Mouse (Mus musculus) liver, adult 2 months (tissue): ENCODE data around the gene Smoc1. TPM values are rescaled to one million over a fixed set of nuclear protein-coding genes. Genes with fewer than 3 reads are reported as not detected.

Experiments used
- DNase-seq: peaks from one replicate; pipeline ENCODE4 v3.0.0-alpha.2; 2011; ENCODE audit warnings: low read depth, low spot score; ENCODE audit errors: extremely low read depth
- H3K27ac ChIP-seq: fragments of 200-500 bp; replicated peaks from 2 replicates; pipeline ENCODE4 v1.5.1; 2012; ENCODE audit warnings: low read depth, mild to moderate bottlenecking, control low read depth, inconsistent platforms, low read length; ENCODE audit not compliant: insufficient read depth
- H3K27me3 ChIP-seq: fragments of 200-500 bp; 2 replicates; pipeline ENCODE4 v1.6.1; 2012; ENCODE audit warnings: mild to moderate bottlenecking, moderate library complexity, low read length, inconsistent platforms; ENCODE audit not compliant: control insufficient read depth, insufficient read depth
- H3K36me3 ChIP-seq: fragments of 200-500 bp; 2 replicates; pipeline ENCODE4 v1.6.1; 2012; ENCODE audit warnings: low read length, inconsistent platforms; ENCODE audit not compliant: control insufficient read depth, insufficient read depth
- H3K4me1 ChIP-seq: fragments of 200-500 bp; 2 replicates; pipeline ENCODE4 v1.6.1; 2011; ENCODE audit warnings: low read length; ENCODE audit not compliant: control insufficient read depth, insufficient read depth
- H3K4me3 ChIP-seq: fragments of 200-500 bp; 2 replicates; pipeline ENCODE4 v1.5.1; 2011; ENCODE audit warnings: low read depth, mild to moderate bottlenecking, control low read depth, low read length, moderate library complexity; ENCODE audit not compliant: insufficient read depth
- H3K79me2 ChIP-seq: fragments of 200-500 bp; 2 replicates; pipeline ENCODE4 v1.6.1; 2012; ENCODE audit warnings: inconsistent platforms, mild to moderate bottlenecking, low read length, moderate library complexity; ENCODE audit not compliant: control insufficient read depth, insufficient read depth
- H3K9ac ChIP-seq: fragments of 200-500 bp; 2 replicates; pipeline ENCODE4 v1.6.1; 2012; ENCODE audit warnings: low read depth, mild to moderate bottlenecking, control low read depth, inconsistent platforms, low read length
- CTCF ChIP-seq: fragments of 200-500 bp; IDR thresholded peaks from 2 replicates; pipeline ENCODE4 v1.5.1; 2011; ENCODE audit warnings: low read depth, low read length, control low read depth
- POLR2A ChIP-seq: fragments of 200-500 bp; IDR thresholded peaks from 2 replicates; pipeline ENCODE4 v1.6.1; 2011; ENCODE audit warnings: low read length, control low read depth; ENCODE audit not compliant: insufficient read depth; ENCODE audit errors: extremely low read depth
- WGBS: fragments of 180-500 bp; shearing (Covaris S2); methylation state at CpG from one replicate; pipeline ENCODE4 v1.1.7; 2018; 5-methylcytosine and 5-hydroxymethylcytosine counted together
- polyA plus RNA-seq: library from polyadenylated mRNA; depleted of rRNA; stranded (reverse); fragments of >200 nt; gene quantifications from 2 replicates; pipeline ENCODE4 v1.2.3, GENCODE M21; 2012
- total RNA-seq: library from RNA; depleted of rRNA; stranded (reverse); fragments of >200 nt; gene quantifications from 2 replicates; pipeline ENCODE4 v1.2.3, GENCODE M21; 2014

Gene Smoc1
- total and polyA plus RNA-seq, 2 experiments = 28.3 to 50.7 TPM

- WGBS = 75% methylated on average over 2 of the region's 2 CpGs
- TF ChIP-seq CTCF (no peak), POLR2A (no peak)
- H3K9ac ChIP-seq = no peak overlapping the region
- H3K27me3 ChIP-seq = no peaks in the 10 kb centered on the region
- no peak overlapping the region for H3K4me3 ChIP-seq
- H3K27ac ChIP-seq = no peak overlapping the region
- no peak for DNase-seq
- peaks cover 7% of the 10 kb centered on the region for H3K36me3 ChIP-seq
- H3K4me1 ChIP-seq = no peaks in the 10 kb centered on the region
- peaks cover 30% of the 10 kb centered on the region; the same call in 1 of the 2 replicates for H3K79me2 ChIP-seq
Observed at GRCm38 (mm10) chr12:81077953-81078646, 51.5 kb downstream of the Smoc1 start.

DNA sequence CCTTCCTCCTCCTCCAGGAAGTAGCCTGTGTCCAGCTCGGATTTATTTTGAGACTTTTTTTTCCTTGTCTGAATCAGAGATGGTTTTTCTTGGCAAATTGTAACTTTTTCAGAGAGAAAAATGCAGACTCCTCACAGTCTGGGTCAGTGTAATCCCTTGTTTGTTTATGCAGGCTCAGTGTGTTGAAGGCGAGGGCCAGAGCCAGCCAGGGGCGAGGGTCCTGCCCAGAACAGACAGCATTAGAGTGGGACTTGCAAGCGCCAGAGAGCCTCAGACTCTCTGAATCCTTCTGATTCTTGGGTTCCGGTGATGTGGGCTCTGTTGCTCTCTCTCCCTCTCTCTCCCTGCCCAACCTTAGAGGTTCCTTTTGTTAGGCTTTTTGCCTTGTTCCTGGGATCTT lies 53.7 kb downstream of the Smoc1 start:
- no peaks in the 10 kb centered on the region for H3K4me1 ChIP-seq
- no peak overlapping the region for H3K4me3 ChIP-seq
- no peak overlapping the region for H3K27ac ChIP-seq
- H3K36me3 ChIP-seq = peaks cover 7% of the 10 kb centered on the region
- peaks cover 30% of the 10 kb centered on the region; the same call in 1 of the 2 replicates for H3K79me2 ChIP-seq
- no peak for TF ChIP-seq CTCF
- TF ChIP-seq POLR2A = no peak
- H3K9ac ChIP-seq = no peak overlapping the region
- 83% methylated on average over 5 of the region's 5 CpGs for WGBS
- no peak for DNase-seq
- H3K27me3 ChIP-seq = no peaks in the 10 kb centered on the region

DNA sequence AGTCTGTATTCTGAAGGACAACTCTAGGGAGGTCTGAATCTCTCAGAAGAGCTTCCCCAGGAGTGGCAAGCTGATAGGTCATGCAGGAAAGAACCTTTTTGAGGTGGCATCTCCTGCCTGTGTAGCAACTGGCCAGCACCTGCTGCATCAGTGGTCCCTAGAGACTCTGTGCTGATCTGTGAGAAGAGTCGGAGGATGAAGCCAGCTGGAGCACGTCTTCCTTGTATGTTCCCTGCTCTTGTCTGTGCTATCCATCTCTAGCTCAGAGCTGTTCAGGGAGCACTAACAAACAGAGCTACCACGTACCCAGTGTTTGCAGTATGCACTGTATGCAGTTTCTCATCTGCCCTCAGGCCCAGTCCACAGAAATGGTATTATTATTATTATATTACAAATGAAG lies 54.4 kb downstream of the Smoc1 start:
- Histone ChIP-seq H3K36me3 (peaks cover 7% of the 10 kb centered on the region), H3K27ac (no peak overlapping the region), H3K79me2 (peaks cover 29% of the 10 kb centered on the region; the same call in 1 of the 2 replicates), H3K4me3 (no peak overlapping the region), H3K27me3 (no peaks in the 10 kb centered on the region), H3K4me1 (no peaks in the 10 kb centered on the region), H3K9ac (no peak overlapping the region)
- no peak for DNase-seq
- WGBS = 90% methylated on average over 3 of the region's 3 CpGs
- no peak for TF ChIP-seq CTCF
- no peak for TF ChIP-seq POLR2A

GRCm38 (mm10) chr12:81083146-81083545 lies 56.5 kb downstream of the Smoc1 start:
- Histone ChIP-seq H3K4me1 (no peaks in the 10 kb centered on the region), H3K79me2 (peaks cover 25% of the 10 kb centered on the region; the same call in 1 of the 2 replicates), H3K36me3 (peaks cover 7% of the 10 kb centered on the region), H3K27me3 (no peaks in the 10 kb centered on the region), H3K4me3 (no peak overlapping the region), H3K9ac (no peak overlapping the region), H3K27ac (no peak overlapping the region)
- WGBS = 93% methylated on average over 5 of the region's 5 CpGs
- no peak for DNase-seq
- TF ChIP-seq POLR2A (no peak), CTCF (no peak)

DNA sequence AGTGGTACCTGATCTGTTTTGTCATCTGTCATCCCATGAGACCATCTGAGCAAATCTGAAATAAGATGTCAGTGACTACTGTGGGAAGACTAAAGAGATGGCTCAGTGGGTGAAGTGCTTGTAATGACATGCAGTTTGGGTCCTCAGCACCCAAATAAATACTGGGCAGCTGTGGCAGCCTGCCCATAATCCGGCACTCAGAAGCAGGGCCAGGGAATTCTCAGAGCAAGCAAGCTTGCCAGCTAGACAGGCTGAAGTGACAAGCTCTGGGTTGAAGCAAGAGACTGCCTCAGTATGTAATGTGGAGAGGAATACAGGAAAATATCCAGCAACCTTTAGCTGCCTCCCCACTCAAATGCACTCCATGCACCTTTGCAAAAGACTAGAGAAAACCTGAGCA lies 58.6 kb downstream of the Smoc1 start:
- Histone ChIP-seq H3K27me3 (no peaks in the 10 kb centered on the region), H3K79me2 (peaks cover 16% of the 10 kb centered on the region; the same call in 1 of the 2 replicates), H3K27ac (no peak overlapping the region), H3K4me1 (no peaks in the 10 kb centered on the region), H3K4me3 (no peak overlapping the region), H3K36me3 (0 out of 2 replicates have a peak, but pooled peaks cover 1% of the 10 kb centered on the region), H3K9ac (no peak overlapping the region)
- DNase-seq = no peak
- TF ChIP-seq CTCF (no peak), POLR2A (no peak)
- WGBS = 33% methylated on average over 1 of the region's 1 CpGs

DNA sequence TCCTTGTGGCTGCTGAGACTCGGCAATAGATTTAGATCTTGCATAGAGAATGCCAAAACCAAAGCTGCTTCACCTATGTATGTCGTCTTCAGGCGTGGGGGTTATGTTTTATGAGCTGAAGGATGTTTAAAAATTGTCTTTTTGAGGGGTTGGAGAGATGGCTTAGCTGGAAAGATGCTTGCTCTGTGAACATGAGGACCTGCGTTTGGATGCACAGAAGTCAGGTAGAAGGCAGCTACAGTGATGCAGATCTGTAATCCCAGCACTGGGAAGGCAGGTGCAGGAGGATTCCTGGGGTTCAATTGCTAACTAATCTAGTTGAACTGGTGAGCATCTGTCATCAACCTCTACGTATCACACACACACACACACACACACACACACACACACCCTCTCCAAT lies 61.5 kb downstream of the Smoc1 start:
- WGBS = 85% methylated on average over 5 of the region's 5 CpGs
- no peak for TF ChIP-seq POLR2A
- TF ChIP-seq CTCF = no peak

More for the DNA sequence above, 61.5 kb downstream of the Smoc1 start:
- peaks cover 27% of the 10 kb centered on the region; the same call in 1 of the 2 replicates for H3K79me2 ChIP-seq
- H3K36me3 ChIP-seq = 0 out of 2 replicates have a peak, but pooled peaks cover 3% of the 10 kb centered on the region
- H3K4me1 ChIP-seq = no peaks in the 10 kb centered on the region
- no peak overlapping the region for H3K9ac ChIP-seq
- H3K27ac ChIP-seq = no peak overlapping the region
- no peak overlapping the region for H3K4me3 ChIP-seq
- no peaks in the 10 kb centered on the region for H3K27me3 ChIP-seq
- no peak for DNase-seq
